Mouse (Mus musculus): ENCODE results near the gene Evi5. TPM values are rescaled to one million over a fixed set of nuclear protein-coding genes. Genes with fewer than 3 reads are reported as not detected.

Gene Evi5
- polyA plus RNA-seq, 1 experiment from 2014 or later, result 63.6 TPM

GRCm38 (mm10) chr5:107847349-107847748 lies 27.6 kb downstream of the Evi5 start:
- no peak for ATAC-seq (replicated peaks; ENCODE audit: low FRiP score, low TSS enrichment, low read depth)

GRCm38 (mm10) chr5:107840549-107841238 lies 34.2 kb downstream of the Evi5 start:
- ATAC-seq (replicated peaks; ENCODE audit: low FRiP score, low TSS enrichment, low read depth), result no peak
- peaks cover 14% of the 10 kb centered on the region for H3K36me3 ChIP-seq (ENCODE audit: control insufficient read depth, insufficient read depth, low read length)

More at GRCm38 (mm10) chr5:107847349-107847748, 27.6 kb downstream of the Evi5 start:
- Histone ChIP-seq H3K9me3 (ENCODE audit: control insufficient read depth, low read length) (peaks cover 6% of the 10 kb centered on the region; the same call in 1 of the 2 replicates), H3K4me3 (ENCODE audit: low read depth, low read length) (no peak overlapping the region), H3K4me2 (ENCODE audit: low read length) (no peak overlapping the region), H3K36me3 (ENCODE audit: control insufficient read depth, insufficient read depth, low read length) (no peaks in the 10 kb centered on the region), H3K27ac (ENCODE audit: low read depth) (no peak overlapping the region), H3K9ac (ENCODE audit: low read length) (no peak overlapping the region), H3K4me1 (replicated peaks; ENCODE audit: control insufficient read depth, insufficient read depth, low read length) (0 out of 2 replicates have a peak, but pooled peaks cover 4% of the 10 kb centered on the region), H3K27me3 (replicated peaks; ENCODE audit: control insufficient read depth, insufficient read depth, low read length) (no peaks in the 10 kb centered on the region)
- WGBS, result 84% methylated on average over 5 of the region's 5 CpGs
- DNase-seq (ENCODE audit: low spot score), result no peak

DNA sequence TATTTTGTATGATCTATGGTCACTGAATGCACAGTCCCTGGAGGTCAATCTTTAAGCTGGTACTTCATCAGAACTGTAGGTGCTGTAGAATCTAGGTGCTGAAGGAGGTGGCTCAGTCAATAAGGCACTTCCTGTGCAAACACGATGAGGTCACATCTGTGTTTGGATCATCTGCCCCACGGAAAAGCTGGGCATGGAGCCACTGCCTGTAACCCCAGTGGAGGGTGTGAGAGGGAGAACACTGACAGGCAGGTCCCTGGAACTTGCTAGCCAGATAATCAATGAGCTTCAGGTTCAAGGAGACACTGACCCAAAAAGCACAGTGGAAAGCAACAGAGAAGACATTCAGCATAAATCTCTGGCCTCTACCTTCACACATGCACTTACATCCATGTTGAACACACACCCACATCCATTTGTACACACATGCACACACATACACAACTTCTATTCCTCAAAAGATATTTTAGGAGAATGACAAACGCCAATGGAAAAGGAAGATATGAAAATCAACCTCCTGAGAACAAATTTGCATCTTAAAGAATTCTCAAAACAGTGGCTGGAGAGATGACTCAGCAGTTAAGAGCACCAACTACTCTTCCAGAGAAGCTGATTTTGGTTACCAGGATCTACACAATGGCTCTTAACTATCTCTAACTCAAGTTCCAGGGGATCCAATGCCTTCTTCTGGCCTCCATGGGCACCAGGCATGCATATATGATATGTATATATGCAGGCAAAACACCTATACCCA lies 35.8 kb downstream of the Evi5 start:
- ATAC-seq (replicated peaks; ENCODE audit: low FRiP score, low TSS enrichment, low read depth) (no peak), DNase-seq (ENCODE audit: low spot score) (no peak)
- Histone ChIP-seq H3K4me2 (ENCODE audit: low read length) (no peak overlapping the region), H3K27ac (ENCODE audit: low read depth) (no peak overlapping the region), H3K4me3 (ENCODE audit: low read depth, low read length) (no peak overlapping the region), H3K27me3 (replicated peaks; ENCODE audit: control insufficient read depth, insufficient read depth, low read length) (no peaks in the 10 kb centered on the region), H3K9me3 (ENCODE audit: control insufficient read depth, low read length) (no peaks in the 10 kb centered on the region), H3K4me1 (replicated peaks; ENCODE audit: control insufficient read depth, insufficient read depth, low read length) (no peaks in the 10 kb centered on the region), H3K36me3 (ENCODE audit: control insufficient read depth, insufficient read depth, low read length) (peaks cover 14% of the 10 kb centered on the region), H3K9ac (ENCODE audit: low read length) (no peak overlapping the region)
- WGBS, result 50% methylated on average over 3 of the region's 3 CpGs

More at GRCm38 (mm10) chr5:107840549-107841238, 34.2 kb downstream of the Evi5 start:
- H3K9ac ChIP-seq (ENCODE audit: low read length), result no peak overlapping the region
- 94% methylated on average over 5 of the region's 5 CpGs for WGBS
- no peaks in the 10 kb centered on the region for H3K27me3 ChIP-seq (replicated peaks; ENCODE audit: control insufficient read depth, insufficient read depth, low read length)
- no peaks in the 10 kb centered on the region for H3K9me3 ChIP-seq (ENCODE audit: control insufficient read depth, low read length)
- no peak overlapping the region for H3K4me3 ChIP-seq (ENCODE audit: low read depth, low read length)
- H3K27ac ChIP-seq (ENCODE audit: low read depth), result no peak overlapping the region
- no peaks in the 10 kb centered on the region for H3K4me1 ChIP-seq (replicated peaks; ENCODE audit: control insufficient read depth, insufficient read depth, low read length)
- no peak overlapping the region for H3K4me2 ChIP-seq (ENCODE audit: low read length)
- no peak for DNase-seq (ENCODE audit: low spot score)

DNA sequence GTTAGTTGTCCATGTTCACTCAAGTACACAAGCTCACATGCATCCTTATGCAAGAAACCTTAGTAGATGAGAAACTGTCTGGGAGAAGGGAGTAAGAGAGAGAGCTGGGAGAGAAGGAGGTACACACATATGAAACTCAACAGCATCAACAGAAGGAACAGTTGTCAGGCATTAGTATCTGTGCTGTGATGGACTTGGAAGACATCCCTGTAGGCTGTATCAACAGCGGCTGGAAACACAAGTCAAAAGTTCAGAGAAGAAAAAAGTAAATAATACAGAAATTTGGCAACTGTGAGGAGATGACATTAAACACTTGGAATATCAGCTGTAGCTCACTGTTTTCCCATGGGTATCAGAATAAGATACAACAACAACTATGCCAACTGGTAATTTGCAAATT lies 40.6 kb downstream of the Evi5 start:
- H3K9me3 ChIP-seq (ENCODE audit: control insufficient read depth, low read length), result peaks cover 10% of the 10 kb centered on the region; the same call in 1 of the 2 replicates
- ATAC-seq (replicated peaks; ENCODE audit: low FRiP score, low TSS enrichment, low read depth), result no peak
- H3K27me3 ChIP-seq (replicated peaks; ENCODE audit: control insufficient read depth, insufficient read depth, low read length), result no peaks in the 10 kb centered on the region
- peaks cover 9% of the 10 kb centered on the region; the same call in 1 of the 2 replicates for H3K36me3 ChIP-seq (ENCODE audit: control insufficient read depth, insufficient read depth, low read length)
- H3K4me2 ChIP-seq (ENCODE audit: low read length), result no peak overlapping the region
- no peak overlapping the region for H3K27ac ChIP-seq (ENCODE audit: low read depth)
- H3K4me1 ChIP-seq (replicated peaks; ENCODE audit: control insufficient read depth, insufficient read depth, low read length), result no peaks in the 10 kb centered on the region; the same call in 1 of the 2 replicates
- no peak for DNase-seq (ENCODE audit: low spot score)
- H3K4me3 ChIP-seq (ENCODE audit: low read depth, low read length), result no peak overlapping the region
- H3K9ac ChIP-seq (ENCODE audit: low read length), result no peak overlapping the region
- WGBS, result 78% methylated on average over 1 of the region's 1 CpGs

DNA sequence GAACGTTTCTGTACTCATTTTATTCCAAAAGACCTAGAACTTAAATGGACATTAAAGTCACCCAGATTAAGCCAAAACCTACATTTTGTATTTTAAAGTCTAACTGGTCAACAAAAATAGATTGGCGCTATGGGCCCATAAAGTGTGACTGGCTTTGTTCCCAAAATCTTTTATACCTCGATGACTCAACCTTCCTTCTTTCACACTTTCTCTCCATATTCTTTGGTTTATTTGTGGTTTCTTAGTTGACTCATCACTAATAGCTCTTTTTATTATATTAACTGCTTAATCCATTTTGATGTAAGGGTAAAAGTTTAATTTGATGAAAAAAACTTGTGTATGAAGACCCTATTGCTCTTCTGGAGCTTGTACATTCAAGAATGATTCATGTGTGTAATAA lies 43.6 kb downstream of the Evi5 start:
- DNase-seq (ENCODE audit: low spot score), result no peak
- WGBS, result 93% methylated on average over 3 of the region's 3 CpGs
- H3K9ac ChIP-seq (ENCODE audit: low read length), result no peak overlapping the region
- no peaks in the 10 kb centered on the region; the same call in 1 of the 2 replicates for H3K4me1 ChIP-seq (replicated peaks; ENCODE audit: control insufficient read depth, insufficient read depth, low read length)
- H3K27me3 ChIP-seq (replicated peaks; ENCODE audit: control insufficient read depth, insufficient read depth, low read length), result no peaks in the 10 kb centered on the region
- H3K4me2 ChIP-seq (ENCODE audit: low read length), result no peak overlapping the region
- peaks cover 9% of the 10 kb centered on the region; the same call in 1 of the 2 replicates for H3K36me3 ChIP-seq (ENCODE audit: control insufficient read depth, insufficient read depth, low read length)
- no peak for ATAC-seq (replicated peaks; ENCODE audit: low FRiP score, low TSS enrichment, low read depth)
- peaks cover 10% of the 10 kb centered on the region; the same call in 1 of the 2 replicates for H3K9me3 ChIP-seq (ENCODE audit: control insufficient read depth, low read length)
- H3K27ac ChIP-seq (ENCODE audit: low read depth), result no peak overlapping the region
- no peak overlapping the region for H3K4me3 ChIP-seq (ENCODE audit: low read depth, low read length)

DNA sequence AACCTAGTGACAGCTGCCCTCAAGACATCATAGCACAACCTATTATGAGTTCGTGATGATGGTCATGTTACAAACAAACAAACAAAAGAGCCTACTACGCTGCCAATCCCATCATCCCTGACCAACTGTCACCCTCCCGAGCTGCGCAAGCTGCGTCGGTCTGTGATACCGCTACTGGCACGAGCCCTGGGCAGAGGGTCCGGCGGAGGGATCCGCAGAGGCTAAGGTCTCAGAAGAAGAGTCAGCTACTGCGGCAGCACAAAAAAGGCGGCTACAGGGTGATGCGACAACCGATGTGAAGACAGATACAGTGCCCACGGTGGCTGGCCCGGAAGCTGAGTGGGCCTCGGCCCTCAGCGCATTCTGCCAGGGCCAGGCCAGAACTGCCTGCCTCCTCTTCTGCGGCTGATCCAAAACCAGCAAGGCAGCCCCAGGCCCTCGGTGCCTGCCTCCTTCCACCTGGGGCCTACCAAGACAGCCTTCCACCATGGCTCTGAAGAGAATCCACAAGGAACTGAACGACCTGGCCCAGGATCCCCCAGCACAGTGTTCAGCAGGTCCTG lies 44.8 kb downstream of the Evi5 start, which contains the start of gene Ube2d2b:
Gene Ube2d2b (plus strand): TSS at position 102 of the 563 bp plus-strand sequence.
- ATAC-seq (replicated peaks; ENCODE audit: low FRiP score, low TSS enrichment, low read depth) (no peak), DNase-seq (ENCODE audit: low spot score) (no peak)
- peaks cover 10% of the 10 kb centered on the region; the same call in 1 of the 2 replicates for H3K9me3 ChIP-seq (ENCODE audit: control insufficient read depth, low read length)
- no peak within 1 kb of the TSS for H3K9ac ChIP-seq (ENCODE audit: low read length)
- no peaks in the 10 kb centered on the region; the same call in 1 of the 2 replicates for H3K4me1 ChIP-seq (replicated peaks; ENCODE audit: control insufficient read depth, insufficient read depth, low read length)
- H3K36me3 ChIP-seq (ENCODE audit: control insufficient read depth, insufficient read depth, low read length), result peaks cover 9% of the 10 kb centered on the region; the same call in 1 of the 2 replicates
- no peak within 1 kb of the TSS for H3K27ac ChIP-seq (ENCODE audit: low read depth)
- no peak within 1 kb of the TSS for H3K4me2 ChIP-seq (ENCODE audit: low read length)
- H3K27me3 ChIP-seq (replicated peaks; ENCODE audit: control insufficient read depth, insufficient read depth, low read length), result no peaks in the 10 kb centered on the region
- WGBS, result 96% methylated on average over 22 of the region's 22 CpGs
- H3K4me3 ChIP-seq (ENCODE audit: low read depth, low read length), result no peak within 1 kb of the TSS

DNA sequence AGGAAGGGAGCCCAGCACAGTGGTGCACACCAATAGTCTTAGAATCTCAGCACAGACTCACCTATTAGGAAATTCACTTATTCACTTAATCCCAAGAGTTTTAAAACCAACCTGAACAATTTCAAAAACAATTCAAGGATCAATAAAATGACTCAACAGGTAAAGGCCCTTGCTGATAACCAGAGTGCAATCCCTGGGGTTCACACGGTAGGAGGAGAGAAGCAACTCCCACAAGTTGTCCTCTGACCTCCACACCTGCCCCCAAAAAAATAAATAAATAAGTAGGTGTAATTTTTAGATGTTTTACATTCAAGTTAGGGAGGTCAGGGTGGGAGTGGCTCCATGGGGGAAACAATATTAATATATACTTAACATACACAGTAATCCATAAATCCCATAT lies 52.4 kb downstream of the Evi5 start:
- ATAC-seq (replicated peaks; ENCODE audit: low FRiP score, low TSS enrichment, low read depth) (no peak), DNase-seq (ENCODE audit: low spot score) (no peak)
- Histone ChIP-seq H3K4me1 (replicated peaks; ENCODE audit: control insufficient read depth, insufficient read depth, low read length) (no peaks in the 10 kb centered on the region), H3K4me3 (ENCODE audit: low read depth, low read length) (no peak overlapping the region), H3K27ac (ENCODE audit: low read depth) (no peak overlapping the region), H3K9ac (ENCODE audit: low read length) (no peak overlapping the region), H3K9me3 (ENCODE audit: control insufficient read depth, low read length) (no peaks in the 10 kb centered on the region), H3K27me3 (replicated peaks; ENCODE audit: control insufficient read depth, insufficient read depth, low read length) (no peaks in the 10 kb centered on the region), H3K4me2 (ENCODE audit: low read length) (no peak overlapping the region), H3K36me3 (ENCODE audit: control insufficient read depth, insufficient read depth, low read length) (peaks cover 9% of the 10 kb centered on the region; the same call in 1 of the 2 replicates)
- WGBS, result 74% methylated on average over 1 of the region's 1 CpGs

GRCm38 (mm10) chr5:107814651-107815050 lies 60.3 kb downstream of the Evi5 start:
- H3K27ac ChIP-seq (ENCODE audit: low read depth), result no peak overlapping the region
- H3K4me2 ChIP-seq (ENCODE audit: low read length), result no peak overlapping the region
- H3K9ac ChIP-seq (ENCODE audit: low read length), result no peak overlapping the region
- 79% methylated on average over 2 of the region's 2 CpGs for WGBS
- H3K36me3 ChIP-seq (ENCODE audit: control insufficient read depth, insufficient read depth, low read length), result peaks cover 58% of the 10 kb centered on the region
- no peak overlapping the region for H3K4me3 ChIP-seq (ENCODE audit: low read depth, low read length)
- no peak for ATAC-seq (replicated peaks; ENCODE audit: low FRiP score, low TSS enrichment, low read depth)
- DNase-seq (ENCODE audit: low spot score), result no peak
- no peaks in the 10 kb centered on the region for H3K9me3 ChIP-seq (ENCODE audit: control insufficient read depth, low read length)
- H3K27me3 ChIP-seq (replicated peaks; ENCODE audit: control insufficient read depth, insufficient read depth, low read length), result no peaks in the 10 kb centered on the region
- H3K4me1 ChIP-seq (replicated peaks; ENCODE audit: control insufficient read depth, insufficient read depth, low read length), result no peaks in the 10 kb centered on the region
